Mouse (Mus musculus) megakaryocyte, embryonic 14.5 days (primary cell): ENCODE data around the gene Slc52a3.

Experiments
- FLI1 ChIP-seq: IDR thresholded peaks from 2 replicates; pipeline ENCODE4 v1.6.1; 2012; ENCODE audit warnings: low read length, inconsistent platforms, mixed read lengths
- GATA1 ChIP-seq: IDR thresholded peaks from 3 replicates; pipeline ENCODE4 v1.6.1; 2012; ENCODE audit warnings: mixed read lengths, low read length, inconsistent platforms, borderline replicate concordance

- TF ChIP-seq GATA1 (no peak), FLI1 (no peak)
Measured at GRCm38 (mm10) chr2:151975295-151975694, 21.0 kb upstream of the Slc52a3 start.
